Mouse (Mus musculus): ENCODE results near the gene Psmd9.

Gene Psmd9
- long read RNA-seq, experiment 1, transcript Psmd9-201 (6 exons, 2,597 nt), result major isoform, 22 of 30 reads
- long read RNA-seq, experiment 1, transcript Psmd9-203 (1 exons, 774 nt), result minor isoform, 6 of 30 reads
- long read RNA-seq, experiment 1, partial matches to known transcripts, result 2 of 30 reads
- long read RNA-seq, experiment 1, other reads (novel, unspliced or antisense), result 0 of 30 reads
- long read RNA-seq, experiment 2, transcript Psmd9-201 (6 exons, 2,597 nt), result major isoform, 36 of 41 reads
- long read RNA-seq, experiment 2, partial matches to known transcripts, result 3 of 41 reads
- long read RNA-seq, experiment 2, other reads (novel, unspliced or antisense), result 1 of 41 reads

DNA sequence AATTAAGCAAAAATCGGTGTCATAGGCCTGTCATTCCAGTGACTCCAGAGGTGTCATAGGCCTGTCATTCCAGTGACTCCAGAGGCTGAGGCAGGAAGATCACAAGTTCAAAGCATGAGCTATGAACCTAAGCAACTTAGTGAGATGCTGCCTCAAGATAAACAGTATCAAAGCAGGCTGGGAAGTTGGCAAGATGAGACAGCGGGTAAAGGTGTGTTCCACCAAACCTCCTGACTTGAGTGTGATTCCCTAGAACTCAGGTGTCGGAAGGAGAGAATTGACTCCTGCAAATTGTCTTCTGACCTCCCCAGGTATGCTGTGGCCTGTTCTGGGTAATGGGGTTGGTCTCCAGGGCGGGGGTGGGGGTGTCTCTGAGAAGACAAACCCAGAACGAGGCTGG lies at the start of gene Psmd9:
Psmd9 (plus strand) TSS at position 130 of the 400 bp plus-strand sequence.
- intact Hi-C loops (cut with DNase I), result no loop called here

DNA sequence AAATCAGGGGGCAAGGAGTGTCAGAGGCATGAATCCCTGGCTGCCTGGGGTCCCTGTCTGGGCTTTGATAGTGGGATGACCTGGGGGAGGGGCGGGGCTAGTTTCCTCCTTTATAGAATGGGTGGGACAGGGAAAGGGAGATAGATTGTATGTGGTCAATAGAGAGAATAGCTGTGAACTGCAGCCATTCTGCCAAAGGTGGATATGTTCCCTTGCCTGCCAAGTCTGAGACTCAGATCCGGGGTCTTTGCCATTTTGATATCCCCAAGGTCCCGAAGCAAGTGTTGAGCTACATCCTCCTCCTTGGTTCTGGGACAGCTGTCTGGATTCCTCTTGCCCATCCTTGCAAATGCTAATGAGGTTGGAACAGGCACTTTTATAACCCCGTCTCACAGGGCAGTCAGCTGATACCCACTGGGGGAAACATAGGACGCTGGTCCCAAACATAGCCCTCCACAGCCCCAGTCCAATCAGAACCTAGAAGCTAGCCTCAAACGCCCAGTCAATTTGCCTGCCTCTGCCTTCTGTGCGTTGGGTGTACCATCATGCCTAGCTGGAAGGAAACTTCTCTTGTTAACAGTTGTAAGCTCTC lies 48.5 kb upstream of the Psmd9 start:
- intact Hi-C loops (cut with DNase I), result loop anchor here (5.0 kb wide), 1 partner anchor 37 kb away; no protein-coding TSS in a partner anchor

- intact Hi-C loops (cut with DNase I), result loop anchor here (5.0 kb wide), 1 partner anchor 35 kb away; no protein-coding TSS in a partner anchor
Observed at GRCm38 (mm10) chr5:123122181-123122580, 47.0 kb upstream of the Psmd9 start.

DNA sequence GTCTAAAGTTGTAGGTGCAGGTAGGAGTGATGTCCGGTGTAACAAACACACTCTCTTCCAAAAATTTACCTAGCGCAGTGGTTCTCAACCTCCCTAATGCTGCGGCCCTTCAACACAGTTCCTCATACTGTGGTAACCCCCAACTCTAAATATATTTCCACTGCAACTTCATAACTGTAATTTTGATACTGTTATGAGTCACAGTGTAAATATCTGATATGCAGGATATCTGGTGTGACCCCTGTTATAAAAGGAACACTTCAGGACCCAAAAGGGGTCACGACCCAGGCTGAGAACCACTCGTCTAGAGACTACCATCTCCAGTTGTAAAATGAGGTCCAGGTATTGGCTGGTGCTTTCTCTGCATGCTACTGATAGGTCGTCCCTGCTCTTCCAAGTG lies 44.1 kb upstream of the Psmd9 start:
- intact Hi-C loops (cut with DNase I), result no loop called here

DNA sequence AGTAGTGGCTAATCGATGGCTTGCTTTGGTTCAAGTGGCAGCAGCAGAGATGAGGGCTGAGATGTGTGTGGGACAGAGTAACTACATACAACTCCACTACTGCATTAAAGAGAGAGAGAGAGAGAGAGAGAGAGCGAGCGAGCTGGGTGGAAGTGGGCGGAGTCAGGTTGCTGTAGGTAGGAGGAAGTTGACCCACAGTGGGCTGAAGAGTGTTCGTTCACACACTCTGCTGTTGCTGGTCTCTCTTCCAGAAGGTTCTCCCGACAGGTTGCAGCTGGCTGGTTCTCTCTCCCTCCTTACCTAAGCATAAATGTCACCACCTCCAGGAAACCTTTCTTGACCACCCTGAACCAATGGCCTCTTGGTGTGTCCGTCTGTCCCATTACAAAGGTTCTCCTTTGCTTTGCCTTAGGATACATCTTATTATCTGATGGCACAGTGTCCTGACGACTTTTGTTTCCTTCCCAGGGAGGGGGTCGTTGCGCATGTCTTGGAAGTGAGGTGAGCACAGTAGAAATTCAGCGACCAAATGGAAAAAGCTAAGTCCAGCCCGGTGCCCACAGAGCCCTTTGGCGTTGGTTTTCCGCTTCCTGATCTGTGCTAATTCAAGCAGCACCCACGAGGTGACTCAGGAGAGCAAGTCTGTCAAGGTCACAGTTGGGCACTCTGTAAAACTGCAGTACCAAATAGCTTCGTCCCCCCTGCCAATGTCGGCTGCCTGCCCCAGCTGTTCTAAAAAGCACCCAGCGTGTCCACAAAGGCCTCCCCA lies 43.4 kb upstream of the Psmd9 start:
- intact Hi-C loops (cut with DNase I), result no loop called here

DNA sequence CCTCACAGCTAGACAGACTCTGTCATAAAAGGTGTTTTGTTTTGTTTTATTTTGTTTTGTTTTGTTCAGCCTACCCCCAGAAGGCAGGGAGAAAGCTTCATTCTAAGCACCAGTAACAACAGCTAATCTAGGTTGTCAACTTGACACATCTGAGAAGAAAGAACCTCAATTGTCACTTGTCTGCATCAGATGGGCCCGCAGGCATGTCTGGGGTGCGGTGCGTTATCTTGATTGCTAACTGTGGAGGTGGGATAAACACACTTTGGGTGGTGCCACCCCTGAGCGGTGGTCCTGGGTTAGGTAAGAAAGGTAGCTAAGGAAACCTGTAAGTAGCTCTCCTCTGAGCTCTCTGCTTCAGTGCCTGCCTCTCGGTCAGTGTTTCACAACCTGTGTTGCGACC lies 42.2 kb upstream of the Psmd9 start:
- intact Hi-C loops (cut with DNase I), result no loop called here

- intact Hi-C loops (cut with DNase I), result no loop called here
Observed at GRCm38 (mm10) chr5:123128426-123129169, 40.6 kb upstream of the Psmd9 start.

DNA sequence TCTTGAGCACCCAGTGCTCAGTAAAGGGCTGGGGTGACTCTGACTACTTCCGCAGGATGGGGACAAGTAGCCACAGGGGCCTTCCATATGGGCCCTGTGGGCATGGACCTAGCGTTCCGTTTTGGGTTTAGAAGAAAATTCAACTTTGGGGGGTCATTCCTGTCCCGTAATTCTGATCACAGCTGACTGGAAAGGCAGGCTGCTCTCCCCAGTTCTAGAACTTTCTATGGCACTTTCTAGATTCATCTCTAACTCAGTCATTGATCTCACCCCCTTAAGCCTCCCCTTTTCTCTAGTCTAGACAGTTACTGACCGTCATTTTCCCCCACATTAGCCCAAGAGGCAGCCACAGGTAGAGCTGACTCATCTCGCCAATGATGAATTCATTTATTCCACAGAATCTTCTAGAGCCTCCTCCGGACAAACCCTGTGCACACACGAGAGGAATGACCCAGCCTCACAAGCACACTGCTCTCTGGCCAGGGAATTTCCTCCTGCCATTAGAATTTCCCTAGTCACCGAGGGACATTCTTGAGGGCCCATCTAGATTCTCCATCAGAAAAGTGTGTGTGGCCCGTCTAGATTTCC lies 39.9 kb upstream of the Psmd9 start:
- intact Hi-C loops (cut with DNase I), result no loop called here

DNA sequence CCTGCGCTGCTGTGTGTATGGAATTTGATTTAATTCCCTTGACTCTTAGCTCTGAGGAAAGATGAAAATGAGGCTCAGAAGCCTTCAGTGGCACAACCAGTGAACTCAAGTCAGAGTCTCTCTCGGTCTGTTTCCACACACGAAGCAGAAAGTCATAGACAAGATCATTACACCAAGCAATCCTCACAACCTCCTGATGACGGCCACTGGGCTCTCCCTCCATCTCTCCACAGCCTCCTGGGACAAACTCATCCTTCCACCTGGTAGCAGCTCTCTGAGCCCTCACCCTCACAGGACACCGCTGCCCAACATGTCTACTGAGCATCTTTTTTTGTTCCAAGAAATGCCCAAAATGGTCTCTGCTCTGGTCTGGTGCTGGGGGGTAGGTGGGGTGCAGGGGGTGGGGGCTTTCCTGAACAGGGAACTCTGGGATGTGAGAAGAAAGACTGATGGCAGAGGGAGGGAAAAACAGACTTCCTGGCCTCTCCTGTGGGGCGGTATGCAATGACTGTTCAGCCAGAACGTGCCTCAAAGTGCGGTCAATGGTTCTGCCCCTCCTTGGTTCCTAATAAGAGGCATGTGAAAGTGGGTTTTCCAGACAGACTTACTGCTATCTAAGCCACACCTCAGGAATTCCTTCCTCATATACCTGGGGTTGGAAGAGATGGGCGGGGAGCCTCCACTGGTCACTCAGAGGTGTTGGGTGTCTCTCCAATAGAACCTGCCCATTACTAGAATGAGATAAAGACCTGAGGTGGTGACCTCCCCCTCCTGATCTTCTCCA lies 39.0 kb upstream of the Psmd9 start:
- intact Hi-C loops (cut with DNase I), result no loop called here

DNA sequence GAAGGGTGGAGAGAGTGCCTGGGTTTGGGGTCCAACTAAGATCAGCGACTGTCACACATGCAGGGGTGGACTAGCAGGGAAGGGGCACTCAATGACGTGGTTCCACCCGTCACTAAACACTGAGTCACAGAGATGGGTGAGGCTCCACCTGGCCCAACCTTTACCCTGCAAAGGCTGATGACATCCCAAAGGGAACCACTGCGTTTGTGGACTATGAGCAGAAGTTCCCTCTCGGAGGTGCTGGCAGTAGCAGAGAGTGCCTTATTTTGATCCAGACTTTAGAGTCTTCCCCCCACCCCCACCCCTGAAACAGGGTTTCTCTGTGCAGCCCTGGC lies 38.4 kb upstream of the Psmd9 start:
- intact Hi-C loops (cut with DNase I), result no loop called here

GRCm38 (mm10) chr5:123132308-123133071 lies 36.7 kb upstream of the Psmd9 start, which contains the start of gene Rhof:
TSS of gene Rhof (minus strand) at chr5:123132692.
- intact Hi-C loops (cut with DNase I), result loop anchor here (1.0 to 2.0 kb wide), 2 partner anchors 16 to 39 kb away; no protein-coding TSS in a partner anchor

GRCm38 (mm10) chr5:123133083-123133783 lies 36.0 kb upstream of the Psmd9 start:
- intact Hi-C loops (cut with DNase I), result loop anchor here (2.0 kb wide), 1 partner anchor 16 kb away; no protein-coding TSS in a partner anchor

GRCm38 (mm10) chr5:123133784-123134143 lies 35.4 kb upstream of the Psmd9 start:
- intact Hi-C loops (cut with DNase I), result loop anchor here (2.0 kb wide), 1 partner anchor 15 kb away; no protein-coding TSS in a partner anchor

DNA sequence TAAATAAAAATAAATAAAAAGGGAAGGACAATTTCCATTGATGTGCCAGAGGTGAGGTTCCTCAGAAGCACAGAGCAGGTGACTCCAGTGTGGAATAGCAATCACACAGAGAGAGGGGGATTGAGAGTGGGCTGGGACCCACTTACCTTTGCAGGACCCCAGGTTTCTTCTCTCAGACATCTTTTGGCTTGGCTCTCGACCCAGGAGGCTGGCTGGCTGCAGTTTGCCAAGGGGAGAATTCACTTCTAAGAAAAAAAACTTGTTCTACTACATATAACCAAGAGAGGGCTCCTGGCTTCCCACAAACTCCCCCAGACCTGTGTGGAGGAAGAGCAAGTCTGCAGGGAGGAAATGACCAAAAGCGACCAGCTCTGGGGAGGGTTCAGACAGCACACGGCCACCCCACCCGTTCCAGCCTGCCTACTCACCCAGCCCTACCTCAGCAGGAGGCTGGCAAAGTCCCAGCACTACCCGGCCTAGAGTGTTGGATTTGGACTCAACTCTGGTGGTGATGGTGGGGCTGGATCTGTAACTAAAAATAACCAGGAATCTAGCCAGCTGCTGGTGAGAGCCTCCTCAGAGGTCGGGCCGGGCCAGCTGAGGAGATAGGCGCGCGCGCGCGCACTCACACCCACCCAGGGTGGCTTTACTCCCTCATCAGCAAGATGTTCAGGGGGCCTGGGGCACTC lies 34.9 kb upstream of the Psmd9 start:
- intact Hi-C loops (cut with DNase I), result no loop called here

- intact Hi-C loops (cut with DNase I), result no loop called here
Observed at GRCm38 (mm10) chr5:123134875-123135382, 34.3 kb upstream of the Psmd9 start.

GRCm38 (mm10) chr5:123135471-123136360 lies 33.5 kb upstream of the Psmd9 start:
- intact Hi-C loops (cut with DNase I), result no loop called here
